Mouse (Mus musculus) midbrain, postnatal 0 days (tissue): ENCODE results near the gene Fbln2. TPM values are rescaled to one million over a fixed set of nuclear protein-coding genes. Genes with fewer than 3 reads are reported as not detected.

Source experiments
- ATAC-seq: fragments of 200-750 bp; cut with Nextera tagmentation; 2 replicates; pipeline ENCODE4 v1.8.0; 2017; ENCODE audit warnings: moderate number of reproducible peaks, mild to moderate bottlenecking, moderate TSS enrichment, moderate library complexity; ENCODE audit not compliant: low FRiP score
- DNase-seq: peaks from one replicate; pipeline ENCODE4 v3.0.0-alpha.2; 2015; ENCODE audit warnings: low spot score
- H3K27ac ChIP-seq: fragments of 300-500 bp; sonication (generic); 2 replicates; pipeline ENCODE4 v1.5.1; 2014; ENCODE audit warnings: low read depth, mild to moderate bottlenecking, low read length, mixed read lengths
- H3K27me3 ChIP-seq: fragments of 300-500 bp; sonication (generic); 2 replicates; pipeline ENCODE4 v1.6.1; 2014; ENCODE audit warnings: low read length, control low read depth, mixed read lengths; ENCODE audit not compliant: insufficient read depth
- H3K36me3 ChIP-seq: fragments of 300-500 bp; sonication (generic); 2 replicates; pipeline ENCODE4 v1.6.1; 2014; ENCODE audit warnings: low read length, control low read depth, mixed read lengths; ENCODE audit not compliant: insufficient read depth
- H3K4me1 ChIP-seq: fragments of 300-500 bp; sonication (generic); 2 replicates; pipeline ENCODE4 v1.6.1; 2014; ENCODE audit warnings: mild to moderate bottlenecking, control low read depth, antibody characterized with exemption, low read length, mixed read lengths; ENCODE audit not compliant: insufficient read depth
- H3K4me2 ChIP-seq: fragments of 300-500 bp; sonication (generic); 2 replicates; pipeline ENCODE4 v1.6.1; 2014; ENCODE audit warnings: low read depth, mild to moderate bottlenecking, low read length, mixed read lengths; ENCODE audit not compliant: poor library complexity, severe bottlenecking
- H3K4me3 ChIP-seq: fragments of 300-500 bp; sonication (generic); 2 replicates; pipeline ENCODE4 v1.5.1; 2014; ENCODE audit warnings: low read depth, mild to moderate bottlenecking, low read length, moderate library complexity
- H3K9ac ChIP-seq: fragments of 300-500 bp; sonication (generic); replicated peaks from 2 replicates; pipeline ENCODE4 v1.6.1; 2014; ENCODE audit warnings: mild to moderate bottlenecking, low read length, moderate library complexity, mixed read lengths; ENCODE audit not compliant: poor library complexity, severe bottlenecking
- H3K9me3 ChIP-seq: fragments of 300-500 bp; sonication (generic); 2 replicates; pipeline ENCODE4 v1.6.1; 2016; ENCODE audit warnings: low read length, control low read depth
- CTCF ChIP-seq: IDR thresholded peaks from 2 replicates; pipeline ENCODE4 v1.5.1; 2016; ENCODE audit warnings: antibody characterized with exemption, mild to moderate bottlenecking
- WGBS: fragments of 180-500 bp; shearing (Covaris S2); extraction: QIAGEN DNeasy Blood & Tissue Kit; methylation state at CpG from one replicate; pipeline ENCODE4 v1.1.7; 2014; 5-methylcytosine and 5-hydroxymethylcytosine counted together
- polyA plus RNA-seq: library from polyadenylated mRNA; unstranded; fragments of >200 nt; fragmentation: Nextera tagmentation; extraction: Ambion mirVana; gene quantifications from 2 replicates; pipeline ENCODE4 v1.2.1, GENCODE M21; 2015
- total RNA-seq: library from RNA; depleted of rRNA; stranded (reverse); fragments of >200 nt; gene quantifications from 2 replicates; pipeline ENCODE4 v1.2.3, GENCODE M21; 2014

Fbln2 gene
- total and polyA plus RNA-seq, 2 experiments from 2014 or later = 12.1 to 33.5 TPM

GRCm38 (mm10) chr6:91243395-91243794 lies 31.1 kb downstream of the Fbln2 start:
- Histone ChIP-seq H3K27me3 (no peaks in the 10 kb centered on the region), H3K4me2 (no peak overlapping the region), H3K27ac (no peak overlapping the region), H3K4me1 (no peaks in the 10 kb centered on the region), H3K36me3 (no peaks in the 10 kb centered on the region), H3K9ac (no peak overlapping the region), H3K9me3 (no peaks in the 10 kb centered on the region), H3K4me3 (no peak overlapping the region)
- no peak for TF ChIP-seq CTCF
- ATAC-seq = no peak
- DNase-seq = no peak
- WGBS = 89% methylated on average over 6 of the region's 6 CpGs

DNA sequence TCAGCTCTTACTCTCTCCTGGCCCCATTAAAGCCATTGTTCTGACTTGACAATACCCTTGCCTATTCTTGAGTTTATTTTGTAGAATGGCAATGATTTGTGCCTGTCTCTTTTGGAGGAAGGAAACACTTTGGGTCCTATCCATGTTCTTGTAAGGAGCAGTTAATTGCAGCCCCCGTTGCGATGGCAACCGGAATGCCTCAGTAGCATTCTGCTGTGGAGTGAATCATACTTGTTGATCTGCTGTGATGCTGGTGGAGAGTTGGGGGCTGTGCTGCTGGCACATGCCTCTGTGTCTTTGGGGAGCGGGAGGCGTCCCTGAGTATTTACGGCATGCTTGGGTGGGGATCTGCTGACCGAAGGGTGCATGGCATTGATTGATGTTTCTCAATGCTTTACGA lies 32.1 kb downstream of the Fbln2 start:
- TF ChIP-seq CTCF = no peak
- Histone ChIP-seq H3K27me3 (no peaks in the 10 kb centered on the region), H3K36me3 (no peaks in the 10 kb centered on the region), H3K4me1 (no peaks in the 10 kb centered on the region), H3K4me3 (no peak overlapping the region), H3K9ac (no peak overlapping the region), H3K4me2 (no peak overlapping the region), H3K9me3 (no peaks in the 10 kb centered on the region), H3K27ac (no peak overlapping the region)
- DNase-seq (peak; percentile 54), ATAC-seq (no peak)
- 84% methylated on average over 8 of the region's 8 CpGs for WGBS

GRCm38 (mm10) chr6:91245331-91245730 lies 33.1 kb downstream of the Fbln2 start:
- Histone ChIP-seq H3K9me3 (peaks cover 4% of the 10 kb centered on the region; the same call in 1 of the 2 replicates), H3K4me2 (no peak overlapping the region), H3K4me3 (no peak overlapping the region), H3K4me1 (no peaks in the 10 kb centered on the region), H3K9ac (no peak overlapping the region), H3K27ac (no peak overlapping the region), H3K27me3 (no peaks in the 10 kb centered on the region), H3K36me3 (no peaks in the 10 kb centered on the region)
- WGBS = 18% methylated on average over 6 of the region's 6 CpGs
- no peak for ATAC-seq
- no peak for TF ChIP-seq CTCF
- DNase-seq = no peak

GRCm38 (mm10) chr6:91247343-91247742 lies 35.1 kb downstream of the Fbln2 start:
- no peak for TF ChIP-seq CTCF
- WGBS = 97% methylated on average over 1 of the region's 1 CpGs
- no peaks in the 10 kb centered on the region for H3K27me3 ChIP-seq
- peaks cover 4% of the 10 kb centered on the region; the same call in 1 of the 2 replicates for H3K9me3 ChIP-seq
- no peak overlapping the region for H3K9ac ChIP-seq
- no peak overlapping the region for H3K4me2 ChIP-seq
- H3K4me3 ChIP-seq = no peak overlapping the region
- no peak for DNase-seq
- H3K27ac ChIP-seq = no peak overlapping the region
- ATAC-seq = no peak
- H3K36me3 ChIP-seq = no peaks in the 10 kb centered on the region
- H3K4me1 ChIP-seq = no peaks in the 10 kb centered on the region

DNA sequence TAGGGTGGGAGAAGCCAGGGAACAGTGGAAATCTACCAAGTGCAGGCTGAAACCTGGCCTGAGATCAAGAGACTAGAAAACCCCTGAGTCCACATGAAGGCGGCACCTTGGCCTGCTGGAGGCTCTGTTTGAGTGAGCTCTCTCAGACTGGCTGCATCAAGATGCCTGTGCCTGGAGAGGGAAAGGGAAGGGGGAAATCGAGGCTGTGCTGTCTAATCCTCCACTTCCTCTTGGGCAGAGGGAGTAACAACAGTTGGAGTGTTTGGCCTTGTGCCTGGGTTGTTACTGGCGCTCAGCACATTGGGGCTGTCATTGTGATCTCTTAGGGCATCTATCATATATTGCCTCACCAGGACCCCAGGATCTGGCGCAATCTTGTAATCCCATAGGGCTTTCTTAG lies 36.4 kb downstream of the Fbln2 start:
- 70% methylated on average over 4 of the region's 4 CpGs for WGBS
- no peak for ATAC-seq
- Histone ChIP-seq H3K9me3 (peaks cover 4% of the 10 kb centered on the region; the same call in 1 of the 2 replicates), H3K36me3 (no peaks in the 10 kb centered on the region), H3K4me3 (no peak overlapping the region), H3K4me2 (no peak overlapping the region), H3K9ac (no peak overlapping the region), H3K4me1 (no peaks in the 10 kb centered on the region), H3K27ac (no peak overlapping the region), H3K27me3 (no peaks in the 10 kb centered on the region)
- no peak for DNase-seq
- no peak for TF ChIP-seq CTCF

GRCm38 (mm10) chr6:91249797-91250196 lies 37.5 kb downstream of the Fbln2 start:
- H3K27me3 ChIP-seq = no peaks in the 10 kb centered on the region
- no peak overlapping the region for H3K9ac ChIP-seq
- H3K27ac ChIP-seq = no peak overlapping the region
- no peak for ATAC-seq
- no peaks in the 10 kb centered on the region for H3K36me3 ChIP-seq
- no peaks in the 10 kb centered on the region for H3K4me1 ChIP-seq
- WGBS = 94% methylated on average over 1 of the region's 1 CpGs
- no peak overlapping the region for H3K4me3 ChIP-seq
- H3K9me3 ChIP-seq = peaks cover 4% of the 10 kb centered on the region; the same call in 1 of the 2 replicates
- peak; percentile 29 for TF ChIP-seq CTCF
- H3K4me2 ChIP-seq = no peak overlapping the region
- no peak for DNase-seq
